Mouse (Mus musculus) heart, postnatal 0 days (tissue): ENCODE results near the gene Dnah8.

Experiments used
- CTCF ChIP-seq: IDR thresholded peaks from 2 replicates; pipeline ENCODE4 v1.5.1; 2016; ENCODE audit warnings: antibody characterized with exemption, control low read depth, low read depth
- EP300 ChIP-seq: IDR thresholded peaks from 2 replicates; pipeline ENCODE4 v1.6.1; 2016; ENCODE audit warnings: antibody characterized with exemption, low read depth

GRCm38 (mm10) chr17:30605001-30605400, 19.2 kb upstream of the Dnah8 start:
- TF ChIP-seq CTCF (no peak), EP300 (no peak)
